Mouse (Mus musculus): ENCODE data around the gene Iqcf5.
"Not testable (repeated sequence)": the region's sequence is repeated elsewhere in the genome, so short reads cannot be mapped to it uniquely, and the experiment has no call there.

Iqcf5 gene

GRCm38 (mm10) chr9:106481676-106482075, 32.7 kb upstream of the Iqcf5 start:
- no peak for DNase-seq

- DNase-seq = no peak
Observed at GRCm38 (mm10) chr9:106482578-106483115, 31.7 kb upstream of the Iqcf5 start.

GRCm38 (mm10) chr9:106483136-106483535, 31.2 kb upstream of the Iqcf5 start:
- no peak for DNase-seq

GRCm38 (mm10) chr9:106483606-106484005, 30.8 kb upstream of the Iqcf5 start:
- no peak for DNase-seq

- DNase-seq = no peak
Observed at GRCm38 (mm10) chr9:106485076-106485475, 29.3 kb upstream of the Iqcf5 start.

- not testable (repeated sequence) for DNase-seq
Observed at GRCm38 (mm10) chr9:106487602-106488001, 26.8 kb upstream of the Iqcf5 start.

GRCm38 (mm10) chr9:106499667-106500066, 14.7 kb upstream of the Iqcf5 start, which contains the start of gene Iqcf1:
Gene Iqcf1 (plus strand): TSS chr9:106499967.
- DNase-seq = no peak

- DNase-seq = no peak
Observed at GRCm38 (mm10) chr9:106501846-106502245, 12.5 kb upstream of the Iqcf5 start.

- DNase-seq = no peak
Observed at GRCm38 (mm10) chr9:106504246-106504645, 10.1 kb upstream of the Iqcf5 start.

- DNase-seq = no peak
Observed at GRCm38 (mm10) chr9:106509356-106509755, 5.0 kb upstream of the Iqcf5 start.

- DNase-seq = no peak
Observed at GRCm38 (mm10) chr9:106512729-106513450, 1.5 kb upstream of the Iqcf5 start.

GRCm38 (mm10) chr9:106513566-106513965, 807 bp upstream of the Iqcf5 start:
- no peak for DNase-seq

- DNase-seq = no peak
Observed at GRCm38 (mm10) chr9:106519433-106519832, 5.1 kb downstream of the Iqcf5 start.

GRCm38 (mm10) chr9:106519909-106520308, 5.5 kb downstream of the Iqcf5 start:
- no peak for DNase-seq

GRCm38 (mm10) chr9:106531833-106532232, 17.5 kb downstream of the Iqcf5 start:
- no peak for DNase-seq

GRCm38 (mm10) chr9:106534296-106534695, 19.9 kb downstream of the Iqcf5 start:
- DNase-seq = no peak

GRCm38 (mm10) chr9:106534975-106535374, 20.6 kb downstream of the Iqcf5 start:
- no peak for DNase-seq

GRCm38 (mm10) chr9:106561531-106561930, 47.2 kb downstream of the Iqcf5 start, which contains the start of gene Iqcf3:
Gene Iqcf3 (minus strand): TSS chr9:106561631.
- DNase-seq = no peak

GRCm38 (mm10) chr9:106562291-106562690, 47.9 kb downstream of the Iqcf5 start:
- no peak for DNase-seq

- no peak for DNase-seq
Observed at GRCm38 (mm10) chr9:106564025-106564424, 49.7 kb downstream of the Iqcf5 start.
